Mouse (Mus musculus) mesoderm, embryonic 11.5 days (tissue): ENCODE data around the gene Tfe3.
"Not testable (repeated sequence)": the region's sequence is repeated elsewhere in the genome, so short reads cannot be mapped to it uniquely, and the experiment has no call there.

Source experiments
- DNase-seq: peaks from one replicate; pipeline ENCODE4 v3.0.0-alpha.2; 2012; ENCODE audit warnings: low read depth, low spot score

Tfe3 gene

DNA sequence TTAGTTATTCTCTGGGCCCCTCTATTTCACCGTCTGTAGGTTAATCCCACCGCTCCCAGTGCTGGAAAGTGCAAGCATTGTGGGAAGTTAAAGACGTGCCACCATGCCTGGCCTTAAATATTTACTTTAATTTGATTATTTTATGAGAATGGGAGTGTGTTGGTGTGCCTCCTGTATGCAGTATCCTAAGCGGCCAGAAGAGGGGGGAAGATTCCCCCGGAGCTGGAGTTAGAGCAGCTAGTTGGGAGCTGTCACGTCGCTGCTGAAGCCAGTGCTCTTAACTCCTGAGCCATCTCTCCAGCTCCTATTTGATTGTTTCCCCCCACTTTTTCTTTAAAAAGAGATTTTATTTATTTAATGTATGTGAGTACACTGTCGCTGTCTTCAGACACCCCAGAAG lies 52.7 kb downstream of the Tfe3 start:
- not testable (repeated sequence) for DNase-seq

DNA sequence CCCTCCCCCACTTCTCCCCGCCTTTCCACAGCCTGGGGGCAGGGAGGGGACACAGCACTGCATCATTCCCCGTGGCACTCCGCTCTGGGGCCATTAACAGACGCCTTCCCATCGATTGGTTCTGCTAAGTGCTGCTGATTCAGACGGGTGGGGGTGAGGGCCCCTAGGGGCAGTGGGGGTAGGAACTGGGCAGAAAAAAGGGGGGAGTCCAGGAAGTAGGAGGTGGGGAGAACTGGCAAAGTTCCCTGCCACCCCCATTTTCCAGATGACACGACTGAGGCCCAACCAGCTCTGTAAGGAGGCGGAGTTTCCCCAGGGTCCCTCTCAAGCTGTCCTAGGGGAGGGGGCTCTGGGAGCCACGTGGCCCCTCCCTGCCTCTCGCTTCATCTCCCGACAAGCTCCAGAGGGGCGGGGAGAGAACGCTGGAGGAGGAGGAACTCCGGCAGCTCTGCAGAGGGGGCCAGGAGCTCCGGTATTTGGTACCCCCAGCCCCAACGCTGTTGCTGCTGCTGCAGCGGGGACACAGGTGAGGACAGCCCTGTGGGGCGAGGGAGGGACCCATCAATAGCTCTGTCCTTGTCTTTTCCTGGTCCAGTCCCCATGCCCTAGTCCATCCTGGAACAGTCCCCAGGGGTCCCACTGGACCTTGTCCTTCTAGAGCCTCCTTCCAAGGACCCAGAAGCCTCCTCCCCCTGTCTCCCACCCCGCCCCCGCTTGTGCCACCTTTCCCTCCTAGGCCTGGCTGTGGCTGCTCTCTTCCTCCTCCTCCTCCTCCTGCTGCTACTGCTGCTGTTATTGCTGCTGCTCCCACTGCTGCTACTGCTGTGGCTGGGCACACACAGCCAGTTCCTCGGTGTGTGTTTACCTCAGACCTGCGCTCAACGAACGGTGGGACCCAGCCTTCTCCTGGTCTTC lies 59.8 kb downstream of the Tfe3 start, which contains the start of gene Kcnd1:
Kcnd1 (plus strand) TSS at position 425 of the 915 bp plus-strand sequence.
- DNase-seq = peak; percentile 29
